Mouse (Mus musculus) T-helper 1 cell (primary cell): ENCODE data around the gene Mstn.

Experiments used
- in situ Hi-C: fragments of 300-600 bp; cut with MboI, MseI; formaldehyde crosslinking; loops from one replicate; pipeline ENCODE4 v1.15.1; 2025; ENCODE audit warnings: high pct_unique_total_duplicates

The Mstn gene

GRCm38 (mm10) chr1:53093180-53093579 is 31.7 kb downstream of the Mstn start:
- in situ Hi-C loops = loop anchor here (10.0 kb wide), 1 partner anchor 128 kb away; no protein-coding TSS in a partner anchor

GRCm38 (mm10) chr1:53110561-53110960 is 49.1 kb downstream of the Mstn start:
- in situ Hi-C loops = no loop called here
